Mouse (Mus musculus): ENCODE measurements around the gene Stk32c.

- TF ChIP-seq POLR2A (IDR thresholded peaks at IDR 0.05; ENCODE audit: low read depth, low read length) = no peak
- no peak for TF ChIP-seq CTCF (IDR thresholded peaks at IDR 0.05; ENCODE audit: extremely low read depth, insufficient read depth, insufficient read length, insufficient replicate concordance)
Measured at GRCm38 (mm10) chr7:139107908-139108650, 105.0 kb downstream of the Stk32c start.

Data from spleen, adult 2 months (tissue).